Mouse (Mus musculus) cerebellum, postnatal 14 days (tissue): ENCODE data around the gene Ascc1.
A peak's percentile ranks its signal among the peaks of the same experiment; 100 is the strongest.

ENCODE experiments used
- DNase-seq, 2 experiments: peaks; one replicate each; pipeline ENCODE4 v3.0.0; 2021; ENCODE audit warnings: mixed read lengths in 2 of 2

The Ascc1 gene

DNA sequence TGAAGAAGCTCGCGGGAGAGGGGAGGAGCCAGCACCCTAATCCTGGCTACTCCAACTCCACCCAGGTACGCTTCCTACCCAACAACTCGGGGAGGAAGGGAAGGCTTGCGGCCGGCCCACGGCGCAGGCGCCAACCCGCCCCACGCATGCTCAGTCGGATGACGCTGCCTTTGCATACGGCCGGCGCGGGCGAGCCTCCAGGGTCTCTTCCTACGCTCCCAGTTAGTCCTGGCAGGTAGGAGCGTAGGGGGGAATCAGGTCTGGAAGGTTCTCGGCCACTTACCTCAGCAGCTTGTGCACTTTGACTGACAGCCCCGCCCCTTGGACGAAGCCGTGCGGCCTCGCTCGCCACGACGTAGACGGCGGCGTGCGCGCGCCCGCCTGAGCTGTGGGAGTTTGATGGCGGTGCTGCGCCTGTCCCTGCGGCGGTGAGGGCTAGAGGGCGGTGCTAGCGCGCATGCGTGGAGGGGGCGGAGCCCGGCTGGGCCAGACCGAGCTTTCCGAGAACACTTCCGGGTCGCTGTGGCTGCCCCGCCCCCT is at the start of gene Ascc1, which contains the start of gene Anapc16:
Gene Ascc1, plus strand, starts transcription at position 133 of the 540 bp plus-strand sequence.
Gene Anapc16, minus strand, starts transcription at position 463 of the 540 bp plus-strand sequence.
- DNase-seq = peak; percentile 98

- no peak for DNase-seq
Measured at GRCm38 (mm10) chr10:59953564-59954039, 49.0 kb upstream of the Ascc1 start.

GRCm38 (mm10) chr10:59956681-59957080 is 45.9 kb upstream of the Ascc1 start:
- no peak for DNase-seq

- peak in 1 of 2 experiments; percentile 57 for DNase-seq
Measured at GRCm38 (mm10) chr10:59957171-59958149, 45.1 kb upstream of the Ascc1 start.

DNA sequence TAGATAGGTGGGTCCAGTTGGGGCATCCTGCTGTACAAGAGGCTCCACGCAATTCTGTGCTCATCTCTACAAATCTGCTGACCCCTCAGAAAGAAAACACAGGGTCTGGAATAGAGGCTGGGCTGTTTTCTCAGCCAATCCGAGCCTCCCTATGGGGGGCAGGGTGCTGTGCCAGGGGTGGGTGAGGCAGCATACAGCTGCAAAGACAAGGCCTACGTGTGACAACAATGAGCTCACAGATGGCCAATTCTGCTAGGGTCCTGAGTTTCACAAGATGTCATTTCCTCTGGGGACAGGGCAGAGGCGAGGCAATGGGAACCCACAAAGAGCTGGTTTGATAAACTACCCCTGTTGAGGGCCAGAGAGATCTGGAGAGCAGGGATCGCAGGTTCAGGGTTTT is 44.1 kb upstream of the Ascc1 start:
- peak in 1 of 2 experiments; percentile 53 for DNase-seq

- DNase-seq = no peak
Measured at GRCm38 (mm10) chr10:59959517-59959916, 43.1 kb upstream of the Ascc1 start.

DNA sequence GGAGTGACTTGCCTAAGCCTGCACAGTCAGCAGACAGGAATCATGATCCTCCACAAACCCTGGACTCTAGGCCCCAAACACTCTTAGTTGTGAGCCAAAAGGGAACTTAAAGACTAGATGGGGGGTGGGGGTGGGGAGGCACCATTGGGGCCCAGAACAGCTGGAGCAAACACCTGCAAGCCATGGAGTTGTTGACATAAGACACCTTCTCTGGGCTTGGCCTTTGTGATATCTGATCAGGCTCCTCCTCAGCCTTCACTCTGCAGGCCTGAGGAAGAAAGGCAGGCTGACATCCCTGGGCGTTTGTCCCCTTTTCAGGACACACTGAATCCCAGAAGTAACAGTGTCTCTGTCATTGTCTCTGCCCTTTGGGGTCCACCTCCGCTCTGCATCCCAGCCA is 39.0 kb upstream of the Ascc1 start:
- no peak for DNase-seq

DNA sequence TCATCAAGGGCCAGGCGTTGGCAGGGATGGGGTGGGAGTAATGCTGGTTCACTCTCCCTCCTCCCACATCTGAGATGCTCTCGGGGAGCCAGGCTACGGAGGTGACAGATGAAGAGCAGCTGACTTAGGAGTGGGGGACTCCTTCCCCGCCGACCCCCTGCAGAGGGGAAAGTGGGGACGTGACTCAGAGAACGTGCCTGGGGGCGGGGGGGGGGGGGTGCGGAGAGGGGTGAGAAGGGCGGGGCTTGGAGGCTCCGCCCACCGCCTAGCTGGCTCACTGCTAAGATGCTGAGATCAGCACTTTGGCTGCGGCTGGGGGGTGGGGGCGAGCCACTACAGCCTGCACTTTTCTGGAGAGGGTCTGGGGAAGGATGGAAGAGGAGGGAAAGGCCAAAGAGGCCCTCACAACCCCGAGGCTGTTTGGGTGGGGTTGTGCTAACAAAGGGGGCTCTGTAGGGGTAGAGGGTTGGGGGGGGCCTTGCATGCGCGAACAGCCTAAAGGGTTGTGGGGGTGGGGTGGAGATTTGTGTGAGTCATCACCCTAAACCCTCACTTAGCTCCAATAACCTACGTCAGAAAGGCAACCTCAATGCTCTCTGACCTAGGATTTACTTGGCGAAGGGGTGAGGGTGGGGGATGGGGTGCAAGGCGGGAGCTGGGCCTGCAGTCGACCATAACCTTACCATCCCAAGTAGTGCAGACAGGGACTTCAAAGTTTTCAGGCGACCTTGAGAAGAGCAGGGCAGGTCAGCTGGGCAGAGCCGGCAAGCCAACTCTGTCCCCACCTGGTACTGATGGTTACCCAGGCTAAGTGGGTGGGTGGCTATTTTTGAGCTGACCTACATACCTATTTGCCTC is 37.9 kb upstream of the Ascc1 start:
- DNase-seq = peak; percentile 36 to 60

- DNase-seq = no peak
Measured at GRCm38 (mm10) chr10:59965362-59965695, 37.3 kb upstream of the Ascc1 start.

GRCm38 (mm10) chr10:59965788-59966187 is 36.8 kb upstream of the Ascc1 start:
- DNase-seq = no peak

DNA sequence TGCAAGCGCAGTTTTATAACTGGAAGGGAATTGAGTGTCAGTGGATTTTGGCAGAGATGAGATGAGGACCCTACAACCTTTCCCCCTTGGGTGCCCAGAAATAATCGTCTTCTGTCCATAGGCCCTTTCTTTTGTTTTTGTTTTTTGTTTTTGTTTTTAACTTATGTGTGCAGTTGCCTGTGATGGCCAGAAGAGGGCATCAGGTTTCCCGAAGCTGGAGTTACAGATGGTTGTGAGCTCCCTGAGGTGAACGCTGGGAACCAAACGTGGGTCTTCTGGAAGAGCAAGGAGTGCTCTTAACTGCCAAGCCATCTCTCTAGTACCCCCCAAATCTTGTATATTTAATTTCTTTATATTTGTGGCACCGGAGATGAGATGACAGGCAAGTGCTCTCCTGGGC is 35.9 kb upstream of the Ascc1 start:
- no peak for DNase-seq

GRCm38 (mm10) chr10:59967309-59967942 is 35.2 kb upstream of the Ascc1 start:
- DNase-seq = peak; percentile 71 to 76

- peak; percentile 82 for DNase-seq
Measured at GRCm38 (mm10) chr10:59969821-59970449, 32.7 kb upstream of the Ascc1 start.

DNA sequence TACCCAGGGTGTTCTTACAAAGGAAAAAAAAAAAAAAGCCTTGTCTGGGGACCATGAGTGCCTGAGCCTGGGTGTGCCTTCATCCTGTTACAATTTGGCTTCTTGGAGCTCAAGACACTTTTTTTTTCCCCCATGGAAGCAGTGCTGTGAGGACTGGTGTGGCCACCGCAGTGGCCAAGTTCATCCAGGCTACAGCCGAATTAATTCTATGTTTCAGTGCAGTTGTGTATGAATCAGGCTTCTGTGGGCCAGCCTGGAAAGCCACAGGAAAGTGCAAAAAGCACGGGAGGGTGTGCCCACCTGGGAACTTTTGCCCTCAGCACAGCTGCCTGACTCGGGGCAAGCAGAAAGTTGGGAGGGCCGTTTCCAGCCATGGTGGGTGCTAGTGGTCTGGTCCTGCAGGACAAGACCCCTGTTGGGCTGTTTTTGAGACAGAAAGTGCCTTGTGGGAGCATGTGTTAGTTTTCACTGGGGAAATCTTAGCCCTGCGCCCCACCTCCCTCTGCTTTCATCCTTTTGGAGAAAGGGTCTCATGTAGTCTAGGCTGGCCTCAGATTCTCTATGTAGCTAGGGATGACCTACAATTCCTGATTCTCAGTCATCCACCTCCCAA is 32.0 kb upstream of the Ascc1 start:
- peak in 1 of 2 experiments; percentile 34 for DNase-seq

DNA sequence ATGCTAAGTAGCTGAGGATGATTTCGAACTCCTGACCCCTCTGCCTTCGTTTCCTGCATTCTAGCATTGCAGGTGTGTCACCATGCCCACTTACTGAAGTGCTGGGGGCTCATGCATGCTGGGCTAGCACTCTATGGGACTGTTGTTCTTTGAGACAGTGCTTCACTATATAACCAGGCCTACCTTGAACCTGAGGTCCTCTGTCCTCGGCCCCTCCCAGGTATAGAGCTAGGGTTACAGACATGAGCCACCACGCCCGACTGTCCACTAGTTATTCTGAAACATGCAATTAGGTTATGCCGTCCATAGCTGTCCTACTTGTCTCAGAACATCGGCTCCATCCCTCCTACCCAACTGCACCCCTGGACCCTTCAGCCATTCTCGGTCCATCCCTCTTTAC is 30.8 kb upstream of the Ascc1 start:
- no peak for DNase-seq

DNA sequence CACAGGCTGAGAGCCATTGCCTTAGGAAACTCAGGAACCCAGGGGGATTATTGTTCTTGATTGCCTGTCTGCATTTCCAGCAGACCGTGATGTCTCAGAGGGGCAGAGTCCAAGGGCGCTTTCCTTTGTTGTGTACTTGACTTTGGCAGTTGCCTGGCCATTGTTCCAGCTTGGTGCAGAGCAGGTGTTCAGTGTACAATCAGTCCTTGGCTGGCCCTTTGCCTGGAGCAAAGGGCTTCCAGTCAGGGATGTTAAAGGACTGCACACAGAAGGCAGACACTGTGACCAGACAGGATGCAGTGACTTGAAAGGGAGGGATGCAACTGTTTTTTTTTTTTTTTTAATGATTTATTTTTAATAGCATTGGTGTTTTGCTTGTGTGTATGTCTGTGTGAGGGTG is 30.1 kb upstream of the Ascc1 start:
- DNase-seq = no peak

GRCm38 (mm10) chr10:59972999-59973398 is 29.6 kb upstream of the Ascc1 start:
- DNase-seq = no peak

GRCm38 (mm10) chr10:59973400-59973799 is 29.2 kb upstream of the Ascc1 start:
- DNase-seq = no peak

DNA sequence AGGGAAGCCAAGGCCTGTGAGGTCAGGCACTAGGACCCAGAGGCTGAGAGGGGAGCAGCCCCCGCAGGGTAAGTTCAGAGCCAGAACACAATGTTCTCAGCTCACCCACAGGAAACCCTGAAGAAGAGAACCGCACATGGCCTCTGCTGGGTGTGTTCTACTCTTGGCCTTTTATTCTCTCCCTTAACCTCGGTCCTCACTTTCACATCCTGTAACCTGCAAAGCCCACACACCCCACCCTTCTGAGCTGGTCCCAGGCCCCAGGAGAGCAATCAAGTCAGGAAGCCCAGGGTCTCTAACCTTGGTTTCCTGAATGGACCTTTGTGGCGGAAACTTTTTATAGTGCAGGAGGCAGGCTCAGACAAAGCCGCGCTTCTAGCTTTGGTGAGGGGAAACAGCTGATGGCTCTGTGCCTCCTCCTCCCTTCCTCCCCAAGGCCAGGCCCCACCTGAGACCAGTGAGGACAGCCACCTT is 28.4 kb upstream of the Ascc1 start:
- peak; percentile 51 to 58 for DNase-seq

DNA sequence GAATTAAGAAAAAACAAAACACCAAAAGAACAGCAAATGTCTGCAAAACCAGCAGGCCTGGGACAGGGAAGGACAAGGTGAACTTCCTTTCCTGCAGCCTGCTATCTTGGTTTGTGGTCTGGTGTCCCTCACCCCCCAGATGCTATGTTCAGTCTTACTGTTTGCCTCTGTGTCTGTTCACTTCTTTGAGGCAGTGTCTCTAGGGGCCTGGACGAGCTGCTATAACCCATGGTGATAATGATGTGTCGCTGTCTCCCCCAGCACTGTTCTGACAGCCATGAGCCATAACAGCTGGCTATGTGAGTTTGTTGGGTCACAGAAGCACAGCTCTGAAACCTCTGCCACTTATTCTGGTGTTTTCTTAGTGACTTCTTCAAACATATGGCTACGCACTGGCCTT is 27.8 kb upstream of the Ascc1 start:
- no peak for DNase-seq

DNA sequence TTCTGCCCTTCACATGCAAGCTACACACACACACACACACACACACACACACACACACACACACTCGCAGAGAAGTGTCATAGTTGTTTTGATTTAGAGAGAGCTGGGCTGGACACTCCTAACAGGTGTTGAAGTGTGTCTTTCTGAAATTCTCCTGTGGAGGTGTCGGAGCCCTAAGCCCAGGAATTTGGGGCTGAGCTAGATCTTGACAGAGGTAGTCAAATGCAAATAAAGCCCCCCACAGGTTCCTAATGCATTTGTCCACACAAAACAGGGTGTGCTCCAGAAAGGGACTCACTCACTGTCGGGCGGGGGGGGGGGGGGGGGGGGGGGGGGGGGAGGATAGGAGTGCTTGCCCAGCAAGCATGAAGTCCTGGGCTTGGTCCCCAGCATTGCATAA is 25.5 kb upstream of the Ascc1 start:
- no peak for DNase-seq
